Mouse (Mus musculus): ENCODE results near the gene Ccdc62. TPM values are rescaled to one million over a fixed set of nuclear protein-coding genes. Genes with fewer than 3 reads are reported as not detected.
A peak's percentile ranks its signal among the peaks of the same experiment; 100 is the strongest.

The Ccdc62 gene
- polyA plus RNA-seq, 1 experiment = 4.7 TPM

- TF ChIP-seq REST (IDR thresholded peaks at IDR 0.05; ENCODE audit: insufficient read depth, insufficient read length) (no peak), TCF3 (IDR thresholded peaks at IDR 0.05; ENCODE audit: insufficient read length, low read depth) (no peak), SRF (IDR thresholded peaks at IDR 0.05; ENCODE audit: control insufficient read depth, insufficient read length, low read depth) (no peak), MYOD1 (IDR thresholded peaks at IDR 0.05; ENCODE audit: control insufficient read depth in 1 of 3, insufficient read length in 2 of 3, low read depth in 2 of 3) (no peak), MAX (IDR thresholded peaks at IDR 0.05; ENCODE audit: low read depth) (no peak), CEBPB (IDR thresholded peaks at IDR 0.05; ENCODE audit: insufficient read depth, poor library complexity, severe bottlenecking) (no peak), POLR2AphosphoS2 (IDR thresholded peaks at IDR 0.05; ENCODE audit: insufficient read length, low read depth) (no peak), E2F4 (IDR thresholded peaks at IDR 0.05; ENCODE audit: insufficient read depth) (no peak), MYOG (IDR thresholded peaks at IDR 0.05; ENCODE audit: control insufficient read depth in 1 of 3, insufficient read depth in 1 of 3, insufficient read length in 2 of 3, low read depth in 2 of 3) (no peak)
- Histone ChIP-seq H3K4me3 (peak overlapping the region; percentile 30), H3K27me3 (ENCODE audit: control insufficient read depth, insufficient read depth, insufficient read length) (no peaks in the 10 kb centered on the region), H3K36me3 (ENCODE audit: control insufficient read depth, insufficient read depth) (no peaks in the 10 kb centered on the region), H3K79me2 (ENCODE audit: control insufficient read depth, insufficient read depth) (peaks cover 6% of the 10 kb centered on the region), H3ac (ENCODE audit: control insufficient read depth, insufficient read length) (no peak overlapping the region), H3K4me2 (ENCODE audit: low read depth) (peak overlapping the region; percentile 92)
These were observed 44.2 kb downstream of the Ccdc62 start for GRCm38 (mm10) chr5:123974616-123975111.

- H3K4me3 ChIP-seq = no peak overlapping the region
- H3K27me3 ChIP-seq (ENCODE audit: control insufficient read depth, insufficient read depth, insufficient read length) = no peaks in the 10 kb centered on the region
- H3K4me2 ChIP-seq (ENCODE audit: low read depth) = peak overlapping the region; percentile 92
- peaks cover 6% of the 10 kb centered on the region for H3K79me2 ChIP-seq (ENCODE audit: control insufficient read depth, insufficient read depth)
- H3ac ChIP-seq (ENCODE audit: control insufficient read depth, insufficient read length) = no peak overlapping the region
- no peaks in the 10 kb centered on the region for H3K36me3 ChIP-seq (ENCODE audit: control insufficient read depth, insufficient read depth)
- TF ChIP-seq USF1 (IDR thresholded peaks at IDR 0.05; ENCODE audit: low read depth) (no peak), MAX (IDR thresholded peaks at IDR 0.05; ENCODE audit: low read depth) (no peak), TCF12 (IDR thresholded peaks at IDR 0.05; ENCODE audit: insufficient read depth, poor library complexity, severe bottlenecking) (peak; percentile 11), TCF3 (IDR thresholded peaks at IDR 0.05; ENCODE audit: insufficient read length, low read depth) (no peak), SRF (IDR thresholded peaks at IDR 0.05; ENCODE audit: control insufficient read depth, insufficient read length, low read depth) (no peak), E2F4 (IDR thresholded peaks at IDR 0.05; ENCODE audit: insufficient read depth) (no peak), MYOG (IDR thresholded peaks at IDR 0.05; ENCODE audit: control insufficient read depth in 1 of 3, insufficient read depth in 1 of 3, insufficient read length in 2 of 3, low read depth in 2 of 3) (peak in 2 of 3 experiments; percentile 41 to 73), REST (IDR thresholded peaks at IDR 0.05; ENCODE audit: insufficient read depth, insufficient read length) (no peak), POLR2A (IDR thresholded peaks at IDR 0.05; ENCODE audit: insufficient read length, low read depth) (no peak), MYOD1 (IDR thresholded peaks at IDR 0.05; ENCODE audit: control insufficient read depth in 1 of 3, insufficient read length in 2 of 3, low read depth in 2 of 3) (peak in 2 of 3 experiments; percentile 16 to 60), CEBPB (IDR thresholded peaks at IDR 0.05; ENCODE audit: insufficient read depth, poor library complexity, severe bottlenecking) (no peak), POLR2AphosphoS2 (IDR thresholded peaks at IDR 0.05; ENCODE audit: insufficient read length, low read depth) (no peak)
These were observed 45.2 kb downstream of the Ccdc62 start for GRCm38 (mm10) chr5:123975668-123976180.

GRCm38 (mm10) chr5:123977231-123977630 is 46.8 kb downstream of the Ccdc62 start:
- Histone ChIP-seq H3K79me2 (ENCODE audit: control insufficient read depth, insufficient read depth) (peaks cover 6% of the 10 kb centered on the region), H3K4me2 (ENCODE audit: low read depth) (no peak overlapping the region), H3K4me3 (no peak overlapping the region), H3K27me3 (ENCODE audit: control insufficient read depth, insufficient read depth, insufficient read length) (no peaks in the 10 kb centered on the region), H3K36me3 (ENCODE audit: control insufficient read depth, insufficient read depth) (no peaks in the 10 kb centered on the region), H3ac (ENCODE audit: control insufficient read depth, insufficient read length) (no peak overlapping the region)
- no peak for TF ChIP-seq CEBPB (IDR thresholded peaks at IDR 0.05; ENCODE audit: insufficient read depth, poor library complexity, severe bottlenecking)
- TF ChIP-seq MYOD1 (IDR thresholded peaks at IDR 0.05; ENCODE audit: control insufficient read depth in 1 of 3, insufficient read length in 2 of 3, low read depth in 2 of 3) = no peak
- TF ChIP-seq MYOG (IDR thresholded peaks at IDR 0.05; ENCODE audit: control insufficient read depth in 1 of 3, insufficient read depth in 1 of 3, insufficient read length in 2 of 3, low read depth in 2 of 3) = no peak
- no peak for TF ChIP-seq TCF3 (IDR thresholded peaks at IDR 0.05; ENCODE audit: insufficient read length, low read depth)
- TF ChIP-seq USF1 (IDR thresholded peaks at IDR 0.05; ENCODE audit: low read depth) = no peak
- no peak for TF ChIP-seq REST (IDR thresholded peaks at IDR 0.05; ENCODE audit: insufficient read depth, insufficient read length)
- no peak for TF ChIP-seq SRF (IDR thresholded peaks at IDR 0.05; ENCODE audit: control insufficient read depth, insufficient read length, low read depth)
- no peak for TF ChIP-seq POLR2AphosphoS2 (IDR thresholded peaks at IDR 0.05; ENCODE audit: insufficient read length, low read depth)

GRCm38 (mm10) chr5:123978131-123978530 is 47.7 kb downstream of the Ccdc62 start:
- no peaks in the 10 kb centered on the region for H3K36me3 ChIP-seq (ENCODE audit: control insufficient read depth, insufficient read depth)
- no peaks in the 10 kb centered on the region for H3K27me3 ChIP-seq (ENCODE audit: control insufficient read depth, insufficient read depth, insufficient read length)
- H3K79me2 ChIP-seq (ENCODE audit: control insufficient read depth, insufficient read depth) = peaks cover 6% of the 10 kb centered on the region
- TF ChIP-seq POLR2AphosphoS2 (IDR thresholded peaks at IDR 0.05; ENCODE audit: insufficient read length, low read depth) (no peak), SRF (IDR thresholded peaks at IDR 0.05; ENCODE audit: control insufficient read depth, insufficient read length, low read depth) (no peak), MYOG (IDR thresholded peaks at IDR 0.05; ENCODE audit: control insufficient read depth in 1 of 3, insufficient read depth in 1 of 3, insufficient read length in 2 of 3, low read depth in 2 of 3) (peak in 1 of 3 experiments; percentile 64), MYOD1 (IDR thresholded peaks at IDR 0.05; ENCODE audit: control insufficient read depth in 1 of 3, insufficient read length in 2 of 3, low read depth in 2 of 3) (peak in 1 of 3 experiments; percentile 45)
- H3K4me2 ChIP-seq (ENCODE audit: low read depth) = peak overlapping the region; percentile 18
- H3K4me3 ChIP-seq = no peak overlapping the region
- no peak overlapping the region for H3ac ChIP-seq (ENCODE audit: control insufficient read depth, insufficient read length)

Data from myocyte (in vitro differentiated cells).